Mouse (Mus musculus): ENCODE results near the gene Pabpc4. TPM values are rescaled to one million over a fixed set of nuclear protein-coding genes. Genes with fewer than 3 reads are reported as not detected.

The Pabpc4 gene
- total RNA-seq (2014; rRNA removed), result 85.4 and 88.6 TPM in 2 replicates
- polyA plus RNA-seq (2015; fragmentation: Nextera tagmentation; extraction: Ambion mirVana), result 23.5 and 25.0 TPM in 2 replicates

- no peaks in the 10 kb centered on the region for H3K4me1 ChIP-seq (ENCODE audit: insufficient read depth, low read length)
- H3K27ac ChIP-seq (ENCODE audit: low read depth, low read length), result no peak within 1 kb of the TSS
- TF ChIP-seq CTCF (IDR thresholded peaks at IDR 0.05), result no peak
- H3K4me3 ChIP-seq (ENCODE audit: low read depth, low read length), result no peak within 1 kb of the TSS
- ATAC-seq (ENCODE audit: low FRiP score) (no peak), DNase-seq (ENCODE audit: low spot score) (no peak)
- H3K36me3 ChIP-seq (ENCODE audit: insufficient read depth, low read length), result no peaks in the 10 kb centered on the region
- H3K27me3 ChIP-seq (ENCODE audit: insufficient read depth, low read length), result no peaks in the 10 kb centered on the region
- no peak within 1 kb of the TSS for H3K4me2 ChIP-seq (ENCODE audit: low read depth, low read length, poor library complexity, severe bottlenecking)
- WGBS, result 80% methylated on average over 5 of the region's 5 CpGs
- H3K9me3 ChIP-seq (ENCODE audit: low read length), result no peaks in the 10 kb centered on the region
- H3K9ac ChIP-seq (replicated peaks; ENCODE audit: low read length, poor library complexity, severe bottlenecking), result no peak within 1 kb of the TSS
Observed at GRCm38 (mm10) chr4:123261721-123262401, at the start of gene Pabpc4. Pabpc4 (plus strand) TSS chr4:123262351.

- H3K4me2 ChIP-seq (ENCODE audit: low read depth, low read length, poor library complexity, severe bottlenecking), result no peak overlapping the region
- H3K36me3 ChIP-seq (ENCODE audit: insufficient read depth, low read length), result no peaks in the 10 kb centered on the region
- H3K27me3 ChIP-seq (ENCODE audit: insufficient read depth, low read length), result no peaks in the 10 kb centered on the region
- no peak overlapping the region for H3K27ac ChIP-seq (ENCODE audit: low read depth, low read length)
- TF ChIP-seq CTCF (IDR thresholded peaks at IDR 0.05), result no peak
- no peak overlapping the region for H3K9ac ChIP-seq (replicated peaks; ENCODE audit: low read length, poor library complexity, severe bottlenecking)
- peaks cover 13% of the 10 kb centered on the region for H3K4me1 ChIP-seq (ENCODE audit: insufficient read depth, low read length)
- no peak overlapping the region for H3K4me3 ChIP-seq (ENCODE audit: low read depth, low read length)
- H3K9me3 ChIP-seq (ENCODE audit: low read length), result no peaks in the 10 kb centered on the region
- WGBS, result 95% methylated on average over 9 of the region's 9 CpGs
- no peak for DNase-seq (ENCODE audit: low spot score)
- no peak for ATAC-seq (ENCODE audit: low FRiP score)
Observed at GRCm38 (mm10) chr4:123213975-123214374, 48.2 kb upstream of the Pabpc4 start.

- DNase-seq (ENCODE audit: low spot score) (peak; percentile 41), ATAC-seq (ENCODE audit: low FRiP score) (peak; percentile 59; the same call in 1 of the 2 replicates)
- peak overlapping the region; percentile 62 for H3K27ac ChIP-seq (ENCODE audit: low read depth, low read length)
Observed at GRCm38 (mm10) chr4:123215367-123215766, 46.8 kb upstream of the Pabpc4 start.

GRCm38 (mm10) chr4:123216782-123217181, 45.4 kb upstream of the Pabpc4 start:
- Histone ChIP-seq H3K9me3 (ENCODE audit: low read length) (no peaks in the 10 kb centered on the region), H3K9ac (replicated peaks; ENCODE audit: low read length, poor library complexity, severe bottlenecking) (no peak overlapping the region), H3K27ac (ENCODE audit: low read depth, low read length) (no peak overlapping the region), H3K27me3 (ENCODE audit: insufficient read depth, low read length) (no peaks in the 10 kb centered on the region), H3K4me2 (ENCODE audit: low read depth, low read length, poor library complexity, severe bottlenecking) (no peak overlapping the region), H3K4me1 (ENCODE audit: insufficient read depth, low read length) (peaks cover 13% of the 10 kb centered on the region), H3K36me3 (ENCODE audit: insufficient read depth, low read length) (no peaks in the 10 kb centered on the region), H3K4me3 (ENCODE audit: low read depth, low read length) (no peak overlapping the region)
- ATAC-seq (ENCODE audit: low FRiP score), result no peak
- peak; percentile 81 for TF ChIP-seq CTCF (IDR thresholded peaks at IDR 0.05)
- 36% methylated on average over 1 of the region's 1 CpGs for WGBS
- DNase-seq (ENCODE audit: low spot score), result peak; percentile 47

More at GRCm38 (mm10) chr4:123215367-123215766, 46.8 kb upstream of the Pabpc4 start:
- Histone ChIP-seq H3K4me3 (ENCODE audit: low read depth, low read length) (no peak overlapping the region), H3K36me3 (ENCODE audit: insufficient read depth, low read length) (no peaks in the 10 kb centered on the region), H3K4me2 (ENCODE audit: low read depth, low read length, poor library complexity, severe bottlenecking) (no peak overlapping the region), H3K27me3 (ENCODE audit: insufficient read depth, low read length) (no peaks in the 10 kb centered on the region), H3K9me3 (ENCODE audit: low read length) (no peaks in the 10 kb centered on the region), H3K9ac (replicated peaks; ENCODE audit: low read length, poor library complexity, severe bottlenecking) (no peak overlapping the region), H3K4me1 (ENCODE audit: insufficient read depth, low read length) (peaks cover 13% of the 10 kb centered on the region)
- 42% methylated on average over 1 of the region's 1 CpGs for WGBS
- TF ChIP-seq CTCF (IDR thresholded peaks at IDR 0.05), result no peak

GRCm38 (mm10) chr4:123219720-123220357, 42.3 kb upstream of the Pabpc4 start:
- peak; percentile 98 for TF ChIP-seq CTCF (IDR thresholded peaks at IDR 0.05)

GRCm38 (mm10) chr4:123220637-123221036, 41.5 kb upstream of the Pabpc4 start:
- Histone ChIP-seq H3K4me2 (ENCODE audit: low read depth, low read length, poor library complexity, severe bottlenecking) (no peak overlapping the region), H3K27ac (ENCODE audit: low read depth, low read length) (no peak overlapping the region), H3K4me1 (ENCODE audit: insufficient read depth, low read length) (no peaks in the 10 kb centered on the region; the same call in 1 of the 2 replicates), H3K36me3 (ENCODE audit: insufficient read depth, low read length) (no peaks in the 10 kb centered on the region), H3K9ac (replicated peaks; ENCODE audit: low read length, poor library complexity, severe bottlenecking) (no peak overlapping the region), H3K9me3 (ENCODE audit: low read length) (no peaks in the 10 kb centered on the region), H3K27me3 (ENCODE audit: insufficient read depth, low read length) (no peaks in the 10 kb centered on the region), H3K4me3 (ENCODE audit: low read depth, low read length) (no peak overlapping the region)
- TF ChIP-seq CTCF (IDR thresholded peaks at IDR 0.05), result no peak
- ATAC-seq (ENCODE audit: low FRiP score) (no peak), DNase-seq (ENCODE audit: low spot score) (no peak)
- 79% methylated on average over 4 of the region's 4 CpGs for WGBS

More at GRCm38 (mm10) chr4:123219720-123220357, 42.3 kb upstream of the Pabpc4 start:
- Histone ChIP-seq H3K27ac (ENCODE audit: low read depth, low read length) (no peak overlapping the region), H3K4me3 (ENCODE audit: low read depth, low read length) (no peak overlapping the region), H3K9ac (replicated peaks; ENCODE audit: low read length, poor library complexity, severe bottlenecking) (no peak overlapping the region), H3K9me3 (ENCODE audit: low read length) (no peaks in the 10 kb centered on the region), H3K27me3 (ENCODE audit: insufficient read depth, low read length) (no peaks in the 10 kb centered on the region), H3K4me1 (ENCODE audit: insufficient read depth, low read length) (peaks cover 6% of the 10 kb centered on the region; the same call in 1 of the 2 replicates), H3K4me2 (ENCODE audit: low read depth, low read length, poor library complexity, severe bottlenecking) (no peak overlapping the region), H3K36me3 (ENCODE audit: insufficient read depth, low read length) (no peaks in the 10 kb centered on the region)
- ATAC-seq (ENCODE audit: low FRiP score) (peak; percentile 80; the same call in 1 of the 2 replicates), DNase-seq (ENCODE audit: low spot score) (peak; percentile 78)
- 73% methylated on average over 15 of the region's 15 CpGs for WGBS

Measured in midbrain, postnatal 0 days (tissue).